Mouse (Mus musculus) lung, embryonic 16.5 days (tissue): ENCODE data around the gene Dhrs7. TPM values are rescaled to one million over a fixed set of nuclear protein-coding genes. Genes with fewer than 3 reads are reported as not detected.

Experiments
- ATAC-seq: fragments of 200-750 bp; cut with Nextera tagmentation; 2 replicates; pipeline ENCODE4 v1.8.0; 2017; ENCODE audit warnings: low read depth, mild to moderate bottlenecking, moderate library complexity
- H3K27ac ChIP-seq: fragments of 300-500 bp; sonication (generic); 2 replicates; pipeline ENCODE4 v1.5.1; 2014; ENCODE audit warnings: mild to moderate bottlenecking, control low read depth, low read length
- H3K27me3 ChIP-seq: fragments of 300-500 bp; sonication (generic); 2 replicates; pipeline ENCODE4 v1.6.1; 2014; ENCODE audit warnings: low read depth, low read length, mixed read lengths; ENCODE audit not compliant: control insufficient read depth, insufficient read depth
- H3K36me3 ChIP-seq: fragments of 300-500 bp; sonication (generic); 2 replicates; pipeline ENCODE4 v1.6.1; 2014; ENCODE audit warnings: low read length; ENCODE audit not compliant: control insufficient read depth, insufficient read depth
- H3K4me1 ChIP-seq: fragments of 300-500 bp; sonication (generic); replicated peaks from 2 replicates; pipeline ENCODE4 v1.6.1; 2014; ENCODE audit warnings: low read length, mixed read lengths; ENCODE audit not compliant: control insufficient read depth, insufficient read depth
- H3K4me2 ChIP-seq: fragments of 300-500 bp; sonication (generic); 2 replicates; pipeline ENCODE4 v1.6.1; 2014; ENCODE audit warnings: low read depth, low read length, control low read depth
- H3K4me3 ChIP-seq: fragments of 300-500 bp; sonication (generic); 2 replicates; pipeline ENCODE4 v1.5.1; 2014; ENCODE audit warnings: mild to moderate bottlenecking, low read length, control low read depth
- H3K9ac ChIP-seq: fragments of 300-500 bp; sonication (generic); 2 replicates; pipeline ENCODE4 v1.6.1; 2014; ENCODE audit warnings: low read length, control low read depth
- H3K9me3 ChIP-seq: fragments of 300-500 bp; sonication (generic); 2 replicates; pipeline ENCODE4 v1.6.1; 2016; ENCODE audit warnings: low read length; ENCODE audit not compliant: control insufficient read depth
- whole genome bisulfite sequencing: fragments of 180-500 bp; shearing (Covaris S2); extraction: QIAGEN DNeasy Blood & Tissue Kit; methylation state at CpG from one replicate; pipeline ENCODE4 v1.1.7; 2014; 5-methylcytosine and 5-hydroxymethylcytosine counted together
- polyA plus RNA-seq: library from polyadenylated mRNA; unstranded; fragments of >200 nt; fragmentation: Nextera tagmentation; extraction: Ambion mirVana; gene quantifications from 2 replicates; pipeline ENCODE4 v1.2.1, GENCODE M21; 2015

The Dhrs7 gene
- polyA plus RNA-seq, 1 experiment from 2014 or later, result 83.8 TPM

DNA sequence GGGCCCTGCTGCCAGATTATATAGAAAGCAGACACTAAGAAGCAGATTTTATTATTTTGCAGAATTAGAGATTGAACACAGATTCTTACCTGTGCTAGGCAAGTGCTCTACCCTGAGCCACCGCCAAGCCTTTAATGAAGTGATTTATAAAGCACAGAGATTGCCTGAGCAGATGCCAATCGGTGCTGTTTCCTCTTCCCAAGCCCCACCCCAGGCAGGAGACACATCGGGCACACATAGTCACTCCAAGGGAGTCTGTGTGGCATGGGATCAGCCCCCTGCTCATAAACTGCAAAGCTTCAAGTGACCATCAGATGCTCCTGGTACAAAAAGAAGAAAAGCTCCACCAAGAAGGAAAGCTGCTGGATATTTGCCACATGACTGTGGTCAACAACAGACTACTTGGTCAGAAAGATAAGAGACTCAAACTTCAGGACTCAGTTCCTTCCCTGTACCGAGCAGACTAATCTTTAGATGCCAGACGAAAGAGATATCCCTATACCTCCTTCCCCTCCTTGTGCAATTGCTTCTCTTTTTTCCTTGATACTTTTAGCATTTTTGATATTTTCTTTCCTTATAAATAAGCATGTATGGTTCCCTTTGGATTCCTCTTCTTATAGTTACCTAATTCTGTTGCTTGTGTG lies 41.7 kb downstream of the Dhrs7 start:
- no peak overlapping the region for H3K27ac ChIP-seq

DNA sequence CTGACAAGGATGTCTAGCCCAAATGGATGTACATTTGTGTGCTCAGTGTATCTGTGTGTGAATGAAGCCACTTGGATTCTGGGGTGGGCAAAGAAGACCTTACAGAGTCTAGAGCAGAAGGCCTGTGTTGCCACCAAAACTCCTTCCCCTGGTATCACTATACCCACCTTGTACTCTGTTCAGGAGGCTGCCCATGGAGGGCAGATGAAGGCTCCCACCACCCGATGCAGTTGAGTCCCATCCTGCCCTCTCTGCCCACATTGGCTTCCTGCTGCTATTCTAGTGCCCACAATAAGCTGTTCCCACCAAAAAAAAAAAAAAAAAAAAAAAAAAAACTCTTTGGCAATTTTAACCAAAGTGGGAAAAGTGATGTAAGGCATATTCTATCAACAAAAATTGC lies 43.3 kb downstream of the Dhrs7 start:
- H3K27me3 ChIP-seq, result no peaks in the 10 kb centered on the region

More for the DNA sequence above, 41.7 kb downstream of the Dhrs7 start:
- Histone ChIP-seq H3K9me3 (no peaks in the 10 kb centered on the region), H3K4me3 (no peak overlapping the region), H3K36me3 (no peaks in the 10 kb centered on the region), H3K9ac (no peak overlapping the region), H3K4me2 (no peak overlapping the region), H3K27me3 (no peaks in the 10 kb centered on the region), H3K4me1 (no peaks in the 10 kb centered on the region)
- no peak for ATAC-seq
- 68% methylated on average over 5 of the region's 5 CpGs for WGBS

DNA sequence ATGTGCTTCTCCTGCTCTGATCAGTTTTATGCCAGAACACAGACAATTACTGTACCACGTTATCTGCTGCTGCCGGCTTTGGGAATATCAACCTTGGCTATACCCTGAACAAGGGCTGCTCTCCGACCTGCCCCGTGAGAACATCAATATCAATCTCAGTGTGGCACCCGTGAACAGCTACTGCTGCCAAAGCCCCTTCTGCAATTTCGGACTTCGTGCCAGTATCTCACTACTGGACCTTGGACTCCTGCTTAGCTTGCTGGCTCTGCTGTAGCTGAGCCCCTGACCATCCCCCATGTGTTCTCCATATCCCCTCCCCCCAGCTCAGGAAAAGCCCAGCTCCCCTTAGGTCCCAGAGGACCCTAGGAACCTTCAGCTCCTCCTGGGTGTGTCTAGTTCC lies 43.9 kb downstream of the Dhrs7 start:
- 90% methylated on average over 7 of the region's 7 CpGs for WGBS
- ATAC-seq, result no peak
- Histone ChIP-seq H3K27me3 (no peaks in the 10 kb centered on the region), H3K27ac (no peak overlapping the region), H3K36me3 (no peaks in the 10 kb centered on the region), H3K9me3 (no peaks in the 10 kb centered on the region), H3K9ac (no peak overlapping the region), H3K4me3 (no peak overlapping the region), H3K4me2 (no peak overlapping the region), H3K4me1 (no peaks in the 10 kb centered on the region)

More for the DNA sequence above, 43.3 kb downstream of the Dhrs7 start:
- no peak for ATAC-seq
- Histone ChIP-seq H3K4me3 (no peak overlapping the region), H3K4me1 (no peaks in the 10 kb centered on the region), H3K4me2 (no peak overlapping the region), H3K27ac (no peak overlapping the region), H3K36me3 (no peaks in the 10 kb centered on the region), H3K9ac (no peak overlapping the region), H3K9me3 (no peaks in the 10 kb centered on the region)
- WGBS, result 81% methylated on average over 1 of the region's 1 CpGs

DNA sequence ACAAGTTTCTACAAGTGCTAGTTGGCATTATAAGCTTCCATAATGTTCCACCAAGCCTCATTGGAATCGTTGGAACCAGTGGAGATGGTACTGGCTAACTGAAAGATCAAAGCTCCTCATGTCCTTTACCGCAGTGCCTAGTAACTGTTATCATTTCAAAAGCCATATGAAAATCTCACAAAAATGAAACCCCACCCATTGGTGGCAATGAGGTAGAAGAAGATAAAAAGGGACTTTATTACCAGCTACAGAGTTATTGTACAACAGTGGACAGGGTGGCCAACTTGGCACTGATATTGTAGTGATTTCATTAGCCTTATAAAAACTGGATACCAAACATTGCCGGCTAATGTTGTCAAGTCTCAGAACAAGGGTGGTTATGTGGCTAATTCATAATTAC lies 52.7 kb downstream of the Dhrs7 start:
- no peak overlapping the region for H3K4me3 ChIP-seq
- H3K36me3 ChIP-seq, result no peaks in the 10 kb centered on the region
- H3K4me2 ChIP-seq, result no peak overlapping the region
- H3K9me3 ChIP-seq, result no peaks in the 10 kb centered on the region
- ATAC-seq, result no peak
- H3K4me1 ChIP-seq, result no peaks in the 10 kb centered on the region
- WGBS, result 90% methylated on average over 3 of the region's 3 CpGs
- H3K27me3 ChIP-seq, result no peaks in the 10 kb centered on the region
- no peak overlapping the region for H3K9ac ChIP-seq
- H3K27ac ChIP-seq, result no peak overlapping the region

Other genes starting within 250 kb of the Dhrs7 start
- 0.50 and 1.1 TPM in 2 replicates for gene Lrrc9, start 223.0 kb downstream of the Dhrs7 start, polyA plus RNA-seq
- 10.2 and 12.2 TPM in 2 replicates for gene Pcnx4, start 128.5 kb downstream of the Dhrs7 start, polyA plus RNA-seq
- not detected in 2 replicates for gene Gm4756, start 15.2 kb downstream of the Dhrs7 start, polyA plus RNA-seq
- gene Ppm1a, start 92.5 kb upstream of the Dhrs7 start, polyA plus RNA-seq, result 17.3 and 17.7 TPM in 2 replicates